Mouse (Mus musculus) C2C12 (cell line): Measurements from ENCODE around the gene 2410137M14Rik.

Experiments used
- CTCF ChIP-seq: IDR thresholded peaks from one replicate; pipeline ENCODE4 v1.5.1; 2011; ENCODE audit not compliant: control insufficient read depth, insufficient read depth, insufficient read length
- MAX ChIP-seq: IDR thresholded peaks from one replicate; pipeline ENCODE4 v1.6.1; 2011; ENCODE audit warnings: mild to moderate bottlenecking, control low read depth
- MYOD1 ChIP-seq: IDR thresholded peaks from one replicate; pipeline ENCODE4 v1.6.1; 2011; ENCODE audit warnings: low read depth; ENCODE audit not compliant: control insufficient read depth, insufficient read length
- MYOG ChIP-seq: IDR thresholded peaks from one replicate; pipeline ENCODE4 v1.6.1; 2011; ENCODE audit not compliant: control insufficient read depth, insufficient read length; ENCODE audit errors: extremely low read depth
- USF1 ChIP-seq: IDR thresholded peaks from one replicate; pipeline ENCODE4 v1.6.1; 2011; ENCODE audit warnings: low read depth, mild to moderate bottlenecking, control low read depth, moderate library complexity

DNA sequence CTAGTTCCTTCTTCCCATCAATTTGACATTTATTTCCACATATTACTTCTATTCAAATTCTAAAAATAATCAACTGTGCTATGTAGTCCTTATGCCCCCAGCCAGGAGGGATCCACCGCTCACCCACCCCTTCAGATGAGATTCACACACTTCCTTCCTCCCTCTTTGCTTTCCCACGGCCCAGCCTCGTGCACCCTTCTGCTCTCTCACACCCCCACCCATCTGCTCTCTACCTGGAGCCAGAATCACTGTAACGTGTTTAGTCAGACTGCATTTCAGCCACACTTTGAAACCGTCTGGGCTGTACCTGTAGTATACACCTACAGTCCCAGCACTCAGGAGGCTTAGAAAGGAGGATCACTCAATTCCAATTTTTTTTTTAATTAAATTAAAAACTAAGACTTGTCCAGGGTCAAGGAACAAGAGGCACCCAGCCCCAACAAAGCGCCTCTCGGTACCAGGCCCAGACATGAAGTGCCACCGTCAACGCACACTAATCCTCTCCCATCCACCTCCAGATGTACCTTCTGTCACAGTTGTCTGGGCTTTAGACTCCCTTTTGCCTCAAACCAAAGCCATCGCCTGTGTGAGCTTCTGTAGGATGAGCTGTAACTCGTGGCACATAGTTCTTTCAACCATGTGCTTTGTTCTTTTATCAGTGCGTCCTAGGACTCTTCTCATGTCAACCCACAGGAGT lies 51.7 kb downstream of the 2410137M14Rik start:
- no peak for TF ChIP-seq CTCF
- TF ChIP-seq MYOD1 = no peak
- no peak for TF ChIP-seq MYOG
- no peak for TF ChIP-seq USF1
- no peak for TF ChIP-seq MAX
